Mouse (Mus musculus) CH12.LX (cell line): ENCODE measurements at regions not wholly inside any gene's neighbourhood (a gene's known extent, or its start where the extent isn't known, plus 50 kb on each side); places are given as distances from the start of the nearest gene placed in this dataset.

Experiments
- ELF1 ChIP-seq: IDR thresholded peaks from 2 replicates; pipeline ENCODE4 v1.6.1; 2014; ENCODE audit warnings: low read depth, mild to moderate bottlenecking, inconsistent platforms, low read length, improper control_type of control experiment
- MAX ChIP-seq: IDR thresholded peaks from 2 replicates; pipeline ENCODE4 v1.6.1; 2011; ENCODE audit warnings: low read length, improper control_type of control experiment
- NRF1 ChIP-seq: IDR thresholded peaks from 2 replicates; pipeline ENCODE4 v1.6.1; 2014; ENCODE audit warnings: low read depth, mild to moderate bottlenecking, inconsistent platforms, low read length, improper control_type of control experiment, moderate library complexity
- USF2 ChIP-seq: conservative IDR thresholded peaks from 2 replicates; pipeline ENCODE4 v1.6.1; 2011; ENCODE audit warnings: low read depth, low read length, improper control_type of control experiment

DNA sequence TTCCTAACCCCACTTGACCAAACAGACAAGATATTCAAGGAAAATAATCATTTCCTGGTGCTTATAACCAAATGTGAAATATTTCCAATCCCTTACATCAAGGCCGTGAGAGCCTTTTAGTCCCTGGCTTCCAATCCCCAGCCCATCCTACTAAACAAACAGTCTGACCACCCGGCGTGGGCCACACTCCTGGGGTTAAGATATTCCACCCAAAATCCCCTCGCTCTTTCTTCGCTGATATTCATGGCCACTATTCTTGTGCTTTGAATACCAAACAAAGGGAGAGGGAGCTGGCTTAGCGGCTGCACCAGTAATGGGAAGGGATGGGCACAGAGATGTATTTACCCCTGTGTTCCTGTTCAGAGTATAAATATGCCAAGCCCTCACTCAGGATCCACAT, 139.4 kb downstream of the Foxa2 start:
- TF ChIP-seq NRF1 (no peak), ELF1 (no peak), MAX (no peak), USF2 (no peak)
